Mouse (Mus musculus) heart, adult 2 months (tissue): ENCODE results near the gene Nelfb.

Experiments
- CTCF ChIP-seq: fragments of 200-600 bp; IDR thresholded peaks from 2 replicates; pipeline ENCODE4 v1.8.1; 2022; ENCODE audit warnings: antibody characterized with exemption, mild to moderate bottlenecking, moderate library complexity
- EP300 ChIP-seq: fragments of 200-500 bp; IDR thresholded peaks from 2 replicates; pipeline ENCODE4 v1.6.1; 2011; ENCODE audit warnings: low read depth, low read length, control low read depth; ENCODE audit not compliant: insufficient read depth

DNA sequence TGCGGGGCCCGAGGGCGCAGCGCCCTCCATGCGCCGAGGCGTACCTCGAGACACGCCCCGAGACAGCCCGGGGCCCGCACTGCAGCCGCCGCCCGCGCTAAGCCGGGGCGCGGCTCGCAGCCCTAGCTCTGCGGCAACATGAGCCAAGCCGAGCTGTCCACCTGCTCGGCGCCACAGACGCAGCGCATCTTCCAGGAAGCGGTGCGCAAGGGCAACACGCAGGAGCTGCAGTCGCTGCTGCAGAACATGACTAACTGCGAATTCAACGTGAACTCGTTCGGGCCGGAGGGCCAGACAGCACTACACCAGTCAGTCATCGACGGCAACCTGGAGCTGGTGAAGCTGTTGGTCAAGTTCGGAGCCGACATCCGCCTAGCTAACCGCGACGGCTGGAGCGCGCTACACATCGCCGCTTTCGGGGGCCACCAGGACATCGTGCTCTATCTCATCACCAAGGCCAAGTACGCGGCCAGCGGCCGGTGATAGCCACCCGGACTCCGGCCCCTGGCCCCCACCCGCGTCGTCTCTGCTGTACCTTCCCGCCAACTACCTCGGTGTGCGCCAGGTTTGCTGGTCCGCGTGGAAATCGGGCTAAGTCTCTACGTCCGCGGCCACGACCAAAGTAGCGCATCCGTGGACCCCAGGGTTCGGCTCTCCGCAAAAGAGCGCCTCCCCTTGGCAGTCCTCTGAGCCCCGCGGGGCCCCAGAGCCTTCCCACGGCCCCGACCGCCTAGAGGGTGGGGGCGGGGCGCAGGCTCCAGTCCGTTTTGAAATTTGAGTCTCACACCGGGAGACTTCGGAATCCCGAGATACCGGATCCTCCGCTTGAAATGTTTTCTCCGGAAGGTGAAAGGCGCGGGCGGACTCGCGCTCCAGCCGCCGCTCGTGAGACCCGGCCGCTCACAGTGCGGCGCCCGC lies 30.1 kb downstream of the Nelfb start:
- TF ChIP-seq CTCF (peak; percentile 42), EP300 (no peak)
